Mouse (Mus musculus): ENCODE data around the gene Umodl1. TPM values are rescaled to one million over a fixed set of nuclear protein-coding genes. Genes with fewer than 3 reads are reported as not detected.

Gene Umodl1
- polyA plus RNA-seq (2015; fragmentation: Nextera tagmentation; extraction: Ambion mirVana), result not detected in 2 replicates

DNA sequence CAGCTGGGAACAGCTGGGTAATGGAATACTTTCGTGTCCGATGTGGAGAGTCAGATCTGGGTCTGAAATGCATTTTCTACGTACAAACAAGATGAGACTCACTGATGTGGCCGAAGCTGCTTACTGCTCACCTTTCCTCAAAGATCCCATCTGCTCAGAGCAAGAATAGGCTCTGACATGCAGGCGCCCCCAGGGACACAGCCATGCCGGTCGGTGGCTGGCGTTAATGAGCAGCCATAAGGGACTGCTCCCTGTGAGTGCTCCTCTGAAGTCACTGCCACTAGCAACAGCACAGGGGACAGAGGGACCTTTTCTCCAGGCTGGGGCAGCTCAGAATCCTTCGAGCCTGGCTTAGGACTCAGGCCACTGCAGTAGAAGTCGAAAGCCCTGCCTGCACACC lies at the start of gene Umodl1:
TSS of gene Umodl1 (plus strand) at position 301 of the 400 bp plus-strand sequence.
- Histone ChIP-seq H3K4me3 (replicated peaks) (no peak within 1 kb of the TSS), H3K36me3 (no peaks in the 10 kb centered on the region), H3K27ac (no peak within 1 kb of the TSS), H3K9me3 (no peaks in the 10 kb centered on the region), H3K4me2 (no peak within 1 kb of the TSS), H3K27me3 (replicated peaks) (no peaks in the 10 kb centered on the region), H3K4me1 (no peaks in the 10 kb centered on the region), H3K9ac (no peak within 1 kb of the TSS)
- 43% methylated on average over 10 of the region's 10 CpGs for WGBS
- no peak for ATAC-seq (ENCODE audit: insufficient read depth, low FRiP score, low read depth)

DNA sequence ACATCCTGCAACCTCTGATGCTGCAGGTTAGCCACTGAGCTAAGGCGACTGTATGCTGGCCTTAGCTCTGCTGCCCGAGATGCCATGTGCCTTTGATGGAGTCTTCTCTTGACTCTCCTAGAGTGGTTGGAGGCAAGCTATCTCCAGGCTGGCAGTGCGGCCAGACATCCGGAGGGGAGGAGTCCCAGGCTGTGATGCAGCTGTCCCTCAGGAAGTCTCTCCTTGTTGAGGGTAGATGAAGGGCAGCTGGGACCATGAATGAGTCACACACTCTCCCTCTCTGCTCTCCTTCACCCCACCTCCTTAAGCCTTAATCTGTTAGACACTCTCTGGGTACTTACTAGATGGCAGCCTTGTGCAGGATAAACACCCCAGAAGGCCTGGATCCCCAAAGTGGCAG lies 46.9 kb upstream of the Umodl1 start:
- 65% methylated on average over 4 of the region's 4 CpGs for WGBS

DNA sequence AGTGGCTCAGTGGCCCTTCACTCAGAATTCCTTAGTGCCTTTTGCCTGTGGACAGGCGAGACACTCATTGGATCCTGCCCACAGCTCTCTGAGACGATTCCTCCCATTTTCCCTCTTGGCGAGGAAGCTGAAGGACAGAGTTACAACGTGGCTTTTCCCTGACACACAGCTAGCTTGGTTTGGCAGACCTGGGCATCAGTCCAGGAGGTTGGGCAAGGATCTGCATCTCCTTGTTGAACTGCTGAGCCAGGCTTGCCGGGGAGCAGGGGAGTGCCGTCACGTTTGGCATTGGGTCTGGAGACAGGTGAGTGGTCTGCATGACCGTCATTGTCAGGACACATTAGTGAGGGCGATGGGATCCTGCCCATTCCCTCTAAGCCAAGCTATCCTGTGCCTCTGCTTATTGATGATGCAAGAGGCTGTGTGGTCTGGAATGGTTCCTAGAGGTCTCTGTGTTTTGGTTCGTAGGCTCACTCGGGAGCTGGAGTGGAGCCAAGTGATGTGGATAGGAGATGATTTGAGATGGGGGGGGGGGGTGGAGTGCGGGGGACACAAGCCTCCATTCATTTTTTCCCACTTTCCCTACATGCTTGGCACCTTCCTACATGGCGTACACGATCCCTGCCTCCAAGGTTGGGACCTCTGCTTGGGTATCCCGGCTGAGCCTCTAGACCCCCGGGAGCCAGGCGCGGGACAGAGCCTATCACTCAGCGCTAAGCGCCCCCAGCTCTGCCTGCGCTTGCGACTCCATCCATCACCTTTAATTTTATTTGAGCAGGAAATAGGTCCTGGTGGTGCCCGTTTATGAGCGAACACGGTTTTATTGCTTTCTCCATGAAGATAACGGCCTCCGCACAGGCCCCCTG lies 43.3 kb upstream of the Umodl1 start:
- WGBS, result 60% methylated on average over 27 of the region's 27 CpGs
- H3K9ac ChIP-seq, result no peak overlapping the region

More for the DNA sequence above, 46.9 kb upstream of the Umodl1 start:
- Histone ChIP-seq H3K36me3 (no peaks in the 10 kb centered on the region), H3K9ac (no peak overlapping the region), H3K4me3 (replicated peaks) (no peak overlapping the region), H3K4me1 (no peaks in the 10 kb centered on the region), H3K4me2 (no peak overlapping the region), H3K27ac (no peak overlapping the region), H3K27me3 (replicated peaks) (peaks cover 6% of the 10 kb centered on the region; the same call in 1 of the 2 replicates), H3K9me3 (no peaks in the 10 kb centered on the region)
- no peak for ATAC-seq (ENCODE audit: insufficient read depth, low FRiP score, low read depth)

DNA sequence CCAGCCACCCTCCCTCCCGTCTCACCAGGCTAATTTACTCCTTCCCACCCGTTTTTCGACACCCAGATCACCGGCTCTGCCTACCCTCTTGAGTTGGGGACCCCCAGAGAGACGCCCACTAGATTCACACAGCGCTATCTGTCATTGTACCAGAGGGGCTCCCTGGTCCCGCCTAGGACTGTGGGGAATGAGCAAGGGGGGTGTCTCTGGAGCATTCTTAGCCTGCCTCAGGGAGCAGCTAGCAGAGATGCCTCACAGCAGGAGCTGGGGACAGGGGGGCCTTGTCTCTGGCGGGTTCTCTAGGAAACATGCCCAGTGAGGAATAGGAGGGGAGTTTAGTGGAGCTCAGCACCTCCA lies 42.7 kb upstream of the Umodl1 start:
- ATAC-seq (ENCODE audit: insufficient read depth, low FRiP score, low read depth), result no peak
- 36% methylated on average over 8 of the region's 8 CpGs for WGBS
- no peaks in the 10 kb centered on the region for H3K9me3 ChIP-seq
- H3K9ac ChIP-seq, result no peak overlapping the region
- H3K4me1 ChIP-seq, result no peaks in the 10 kb centered on the region
- H3K4me2 ChIP-seq, result no peak overlapping the region
- H3K36me3 ChIP-seq, result no peaks in the 10 kb centered on the region
- H3K4me3 ChIP-seq (replicated peaks), result no peak overlapping the region
- H3K27me3 ChIP-seq (replicated peaks), result no peaks in the 10 kb centered on the region
- H3K27ac ChIP-seq, result no peak overlapping the region

More for the DNA sequence above, 43.3 kb upstream of the Umodl1 start:
- H3K4me1 ChIP-seq, result no peaks in the 10 kb centered on the region
- no peak overlapping the region for H3K4me3 ChIP-seq (replicated peaks)
- ATAC-seq (ENCODE audit: insufficient read depth, low FRiP score, low read depth), result no peak
- H3K27ac ChIP-seq, result no peak overlapping the region
- no peaks in the 10 kb centered on the region for H3K27me3 ChIP-seq (replicated peaks)
- no peak overlapping the region for H3K4me2 ChIP-seq
- H3K9me3 ChIP-seq, result no peaks in the 10 kb centered on the region
- H3K36me3 ChIP-seq, result no peaks in the 10 kb centered on the region

DNA sequence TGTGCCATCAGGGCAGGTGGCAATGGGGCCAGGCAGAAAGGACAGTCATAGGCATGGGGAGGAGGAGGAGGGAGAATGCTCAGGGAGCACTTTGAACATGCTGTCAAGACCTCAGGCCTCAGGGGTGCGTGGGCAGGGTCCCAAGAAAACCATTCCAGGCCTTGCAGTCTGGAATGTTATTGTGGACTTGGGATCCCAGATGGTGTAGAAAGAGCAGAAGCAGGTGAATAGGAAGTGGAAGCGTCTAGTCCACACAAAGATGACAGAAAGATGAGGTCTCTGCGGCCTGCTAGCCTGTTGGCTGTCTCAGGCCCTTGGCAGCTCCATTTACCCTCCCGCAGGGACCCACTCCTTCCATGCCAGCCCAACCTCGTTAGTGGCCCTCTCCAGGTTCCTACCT lies 41.9 kb upstream of the Umodl1 start:
- no peak for ATAC-seq (ENCODE audit: insufficient read depth, low FRiP score, low read depth)
- H3K4me1 ChIP-seq, result no peaks in the 10 kb centered on the region
- no peak overlapping the region for H3K4me3 ChIP-seq (replicated peaks)

DNA sequence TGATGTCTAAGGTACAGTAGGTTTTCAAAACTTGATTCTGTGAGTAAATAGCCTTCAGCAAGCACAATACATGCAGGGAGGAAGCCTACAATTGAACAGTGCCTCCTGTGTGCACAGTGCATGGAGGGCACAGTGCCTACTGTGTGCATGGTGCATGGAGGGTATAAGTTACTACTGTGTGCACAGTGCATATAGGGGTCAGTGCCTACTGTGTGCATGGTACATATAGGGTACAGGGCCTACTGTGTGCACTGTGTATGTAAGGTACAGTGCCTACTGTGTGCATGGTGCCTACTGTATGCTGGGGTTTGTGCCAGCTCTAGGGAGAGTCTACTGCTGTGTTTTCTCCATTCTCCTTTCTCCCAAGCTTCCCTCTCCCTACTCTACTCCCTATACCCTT lies 40.2 kb upstream of the Umodl1 start:
- Histone ChIP-seq H3K4me1 (no peaks in the 10 kb centered on the region), H3K9ac (no peak overlapping the region), H3K4me2 (no peak overlapping the region), H3K27me3 (replicated peaks) (no peaks in the 10 kb centered on the region), H3K4me3 (replicated peaks) (no peak overlapping the region), H3K36me3 (no peaks in the 10 kb centered on the region), H3K27ac (no peak overlapping the region), H3K9me3 (no peaks in the 10 kb centered on the region)
- no peak for ATAC-seq (ENCODE audit: insufficient read depth, low FRiP score, low read depth)

More for the DNA sequence above, 41.9 kb upstream of the Umodl1 start:
- Histone ChIP-seq H3K27ac (no peak overlapping the region), H3K27me3 (replicated peaks) (no peaks in the 10 kb centered on the region), H3K9ac (no peak overlapping the region), H3K9me3 (no peaks in the 10 kb centered on the region), H3K36me3 (no peaks in the 10 kb centered on the region), H3K4me2 (no peak overlapping the region)
- 66% methylated on average over 5 of the region's 5 CpGs for WGBS

DNA sequence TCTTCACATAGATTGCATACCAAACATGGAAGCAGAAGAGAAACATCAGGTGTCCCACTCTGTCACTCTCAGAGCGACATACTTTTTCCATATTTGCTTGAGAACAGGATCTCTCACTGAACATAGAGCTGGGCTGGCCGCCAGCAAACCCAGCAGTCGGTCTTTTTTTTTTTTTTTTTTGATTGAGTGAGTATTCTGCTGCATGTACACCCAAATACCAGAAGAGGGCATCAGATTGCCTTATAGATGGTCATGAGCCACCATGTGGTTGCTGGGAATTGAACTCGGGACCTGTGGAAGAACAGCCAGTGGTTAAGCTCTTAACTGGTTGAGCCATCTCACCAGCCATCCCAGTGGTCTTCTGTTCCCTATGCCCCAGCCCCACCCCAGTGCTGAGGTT lies 30.9 kb upstream of the Umodl1 start:
- 58% methylated on average over 4 of the region's 4 CpGs for WGBS
- Histone ChIP-seq H3K27ac (no peak overlapping the region), H3K9ac (no peak overlapping the region), H3K4me2 (no peak overlapping the region), H3K4me1 (no peaks in the 10 kb centered on the region), H3K27me3 (replicated peaks) (no peaks in the 10 kb centered on the region), H3K4me3 (replicated peaks) (no peak overlapping the region), H3K9me3 (no peaks in the 10 kb centered on the region), H3K36me3 (no peaks in the 10 kb centered on the region)
- no peak for ATAC-seq (ENCODE audit: insufficient read depth, low FRiP score, low read depth)

DNA sequence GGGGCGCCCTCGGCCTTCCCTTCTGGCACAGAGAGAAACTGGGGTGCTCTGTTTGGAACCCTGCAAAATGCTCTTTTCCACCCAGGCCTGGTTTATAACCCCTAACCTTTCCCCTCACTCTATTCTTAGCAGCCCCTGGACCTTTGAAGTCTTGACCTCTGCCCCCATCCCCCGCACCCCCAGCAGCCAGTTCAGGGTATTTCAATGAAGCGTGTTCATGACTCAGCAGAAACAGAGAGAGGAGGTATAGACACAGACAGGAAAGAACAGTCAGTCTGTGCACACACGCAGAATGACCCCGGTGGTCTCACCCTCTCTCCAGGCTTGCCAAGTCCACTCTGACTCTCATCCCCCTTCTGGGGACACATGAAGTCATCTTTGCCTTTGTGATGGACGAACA lies 23.6 kb upstream of the Umodl1 start:
- no peak overlapping the region for H3K4me2 ChIP-seq
- no peaks in the 10 kb centered on the region for H3K36me3 ChIP-seq
- WGBS, result 83% methylated on average over 7 of the region's 7 CpGs
- H3K27ac ChIP-seq, result no peak overlapping the region
- no peak overlapping the region for H3K4me3 ChIP-seq (replicated peaks)
- no peak for ATAC-seq (ENCODE audit: insufficient read depth, low FRiP score, low read depth)
- H3K9ac ChIP-seq, result no peak overlapping the region
- no peaks in the 10 kb centered on the region for H3K9me3 ChIP-seq
- no peaks in the 10 kb centered on the region for H3K27me3 ChIP-seq (replicated peaks)
- no peaks in the 10 kb centered on the region for H3K4me1 ChIP-seq

DNA sequence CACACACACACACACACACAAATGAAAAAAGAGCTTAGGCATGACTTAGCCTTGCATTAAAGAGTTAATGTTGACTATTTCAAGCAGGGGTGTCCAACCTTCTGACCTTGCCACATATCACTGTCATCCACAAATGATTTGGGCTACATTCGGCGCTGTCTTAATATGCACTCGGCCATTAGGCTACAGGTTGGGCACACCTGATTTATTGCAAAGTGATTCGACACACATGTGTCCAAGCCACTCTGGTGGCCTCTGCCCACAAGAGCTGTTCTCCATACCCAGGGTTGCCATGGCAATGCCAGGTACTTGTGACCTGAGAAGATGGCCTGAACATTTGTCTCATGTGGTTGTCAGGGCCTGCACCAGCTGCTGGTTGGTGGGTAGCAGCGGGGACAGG lies 21.6 kb upstream of the Umodl1 start:
- Histone ChIP-seq H3K27ac (no peak overlapping the region), H3K36me3 (no peaks in the 10 kb centered on the region), H3K4me1 (no peaks in the 10 kb centered on the region), H3K4me3 (replicated peaks) (no peak overlapping the region), H3K27me3 (replicated peaks) (no peaks in the 10 kb centered on the region), H3K9me3 (no peaks in the 10 kb centered on the region), H3K9ac (no peak overlapping the region), H3K4me2 (no peak overlapping the region)
- no peak for ATAC-seq (ENCODE audit: insufficient read depth, low FRiP score, low read depth)
- 47% methylated on average over 5 of the region's 5 CpGs for WGBS

DNA sequence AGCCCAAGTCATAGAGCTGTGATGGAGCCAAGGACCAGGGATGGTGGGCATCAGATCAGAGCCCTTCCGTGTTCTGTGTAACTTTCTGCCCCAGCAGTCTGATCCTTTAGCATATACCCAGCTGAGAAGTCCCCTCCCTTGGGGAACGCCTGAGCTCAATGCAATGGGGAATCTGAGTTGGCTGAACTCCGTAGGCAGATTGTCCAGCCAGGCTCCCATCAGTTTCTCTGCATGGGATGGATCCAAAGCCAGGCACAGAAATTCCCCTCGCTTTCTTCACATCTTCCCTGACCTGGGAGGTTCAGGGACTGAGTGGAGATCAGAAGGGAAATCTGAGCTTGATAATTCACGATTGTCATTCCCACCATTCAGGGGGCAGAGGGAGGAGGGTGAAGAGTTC lies 19.1 kb upstream of the Umodl1 start:
- no peak for ATAC-seq (ENCODE audit: insufficient read depth, low FRiP score, low read depth)

DNA sequence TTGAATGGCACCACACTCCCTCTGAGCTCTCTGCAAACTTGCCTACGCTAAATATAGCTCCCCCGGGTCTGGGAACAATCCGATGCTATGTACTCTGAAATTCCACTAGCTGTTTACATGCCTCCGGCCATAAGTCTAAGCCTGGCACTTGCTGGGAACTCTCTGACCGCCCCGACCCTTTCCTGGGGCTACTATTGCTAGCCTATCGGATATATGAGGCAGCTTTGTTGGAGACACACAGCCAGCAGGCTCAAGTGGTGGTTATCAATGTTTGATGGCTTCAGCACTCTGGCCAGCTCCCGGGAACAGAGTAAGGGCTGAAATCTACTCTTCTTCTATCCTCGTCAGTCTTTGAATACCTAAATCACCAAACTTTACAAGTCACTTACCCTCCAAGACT lies 15.9 kb upstream of the Umodl1 start:
- ATAC-seq (ENCODE audit: insufficient read depth, low FRiP score, low read depth), result no peak
- 42% methylated on average over 9 of the region's 9 CpGs for WGBS
- H3K9ac ChIP-seq, result no peak overlapping the region
- no peaks in the 10 kb centered on the region for H3K4me1 ChIP-seq
- no peak overlapping the region for H3K4me2 ChIP-seq
- no peaks in the 10 kb centered on the region for H3K9me3 ChIP-seq
- no peaks in the 10 kb centered on the region for H3K27me3 ChIP-seq (replicated peaks)
- H3K36me3 ChIP-seq, result no peaks in the 10 kb centered on the region
- H3K27ac ChIP-seq, result no peak overlapping the region
- no peak overlapping the region for H3K4me3 ChIP-seq (replicated peaks)

More for the DNA sequence above, 19.1 kb upstream of the Umodl1 start:
- Histone ChIP-seq H3K4me1 (no peaks in the 10 kb centered on the region), H3K4me3 (replicated peaks) (no peak overlapping the region), H3K36me3 (no peaks in the 10 kb centered on the region), H3K4me2 (no peak overlapping the region), H3K9me3 (no peaks in the 10 kb centered on the region), H3K27me3 (replicated peaks) (no peaks in the 10 kb centered on the region), H3K9ac (no peak overlapping the region), H3K27ac (no peak overlapping the region)
- WGBS, result 68% methylated on average over 5 of the region's 5 CpGs

DNA sequence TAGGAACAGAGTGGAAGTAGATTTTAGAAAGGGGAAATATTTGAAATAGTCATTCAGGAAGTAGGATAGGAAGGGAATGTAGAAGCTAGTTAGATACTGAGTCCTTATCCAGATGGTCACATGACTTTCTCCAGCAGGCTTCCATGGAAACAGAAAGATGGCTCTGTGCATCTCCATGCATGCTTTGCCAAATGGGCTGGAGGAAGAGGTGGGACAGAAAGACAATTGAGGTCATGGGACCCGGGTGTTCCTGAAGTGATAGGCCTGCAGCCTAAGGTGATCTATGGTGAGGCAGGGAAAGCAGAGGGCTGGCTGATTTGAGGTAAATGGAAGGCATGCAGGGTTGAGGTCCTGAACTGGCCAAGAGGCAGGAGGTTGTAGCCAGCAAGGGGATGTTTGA lies 6.1 kb upstream of the Umodl1 start:
- no peak overlapping the region for H3K27ac ChIP-seq
- H3K9me3 ChIP-seq, result no peaks in the 10 kb centered on the region
- H3K9ac ChIP-seq, result no peak overlapping the region
- no peak overlapping the region for H3K4me3 ChIP-seq (replicated peaks)
- H3K36me3 ChIP-seq, result no peaks in the 10 kb centered on the region
- no peaks in the 10 kb centered on the region for H3K27me3 ChIP-seq (replicated peaks)
- H3K4me2 ChIP-seq, result no peak overlapping the region
- WGBS, result 72% methylated on average over 1 of the region's 1 CpGs
- H3K4me1 ChIP-seq, result no peaks in the 10 kb centered on the region
- ATAC-seq (ENCODE audit: insufficient read depth, low FRiP score, low read depth), result no peak

DNA sequence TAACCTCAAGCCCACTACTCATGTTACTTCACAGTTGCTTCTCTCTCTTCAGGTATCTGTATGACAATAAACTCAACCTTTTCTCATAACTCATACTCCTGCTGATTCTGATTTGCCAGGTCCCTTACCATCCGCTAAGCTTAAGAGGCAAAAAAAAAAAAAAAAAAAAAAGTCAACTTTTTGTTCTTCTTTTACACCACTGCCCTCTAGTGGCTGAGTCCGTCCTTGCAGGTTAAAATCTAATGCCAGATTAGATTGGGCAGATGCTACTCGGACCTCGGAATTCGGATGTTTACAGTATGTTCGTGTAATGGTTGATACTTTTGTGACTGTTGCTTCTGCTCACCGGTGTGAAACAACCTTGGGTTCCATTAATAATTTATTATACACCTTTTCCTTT lies 3.7 kb upstream of the Umodl1 start:
- Histone ChIP-seq H3K36me3 (no peaks in the 10 kb centered on the region), H3K4me2 (no peak overlapping the region), H3K27me3 (replicated peaks) (no peaks in the 10 kb centered on the region), H3K4me3 (replicated peaks) (no peak overlapping the region), H3K27ac (no peak overlapping the region), H3K9me3 (no peaks in the 10 kb centered on the region), H3K4me1 (no peaks in the 10 kb centered on the region), H3K9ac (no peak overlapping the region)
- no peak for ATAC-seq (ENCODE audit: insufficient read depth, low FRiP score, low read depth)
- 5% methylated on average over 7 of the region's 7 CpGs for WGBS
